Mouse (Mus musculus): ENCODE data around the gene Ptch2. TPM values are rescaled to one million over a fixed set of nuclear protein-coding genes. Genes with fewer than 3 reads are reported as not detected.

The Ptch2 gene
- 0.18 and 0.34 TPM in 2 replicates for total RNA-seq (2014; rRNA removed)
- 1.0 and 1.4 TPM in 2 replicates for polyA plus RNA-seq (2012; rRNA removed)

GRCm38 (mm10) chr4:117095551-117096452 lies at the start of gene Ptch2:
Gene Ptch2 (plus strand): TSS chr4:117096075.
- H3K4me1 ChIP-seq (ENCODE audit: control insufficient read depth, insufficient read depth, low read length): peaks cover 14% of the 10 kb centered on the region
- H3K79me2 ChIP-seq (ENCODE audit: control insufficient read depth, insufficient read depth, low read length): no peaks in the 10 kb centered on the region
- no peaks in the 10 kb centered on the region for H3K36me3 ChIP-seq (ENCODE audit: control insufficient read depth, insufficient read depth, low read length)
- H3K4me3 ChIP-seq (ENCODE audit: insufficient read depth, low read depth, low read length): peak within 1 kb of the TSS; percentile 51
- peak within 1 kb of the TSS; percentile 82 for H3K27ac ChIP-seq (replicated peaks; ENCODE audit: insufficient read depth, low read depth, low read length)
- no peak for DNase-seq (ENCODE audit: extremely low read depth, low read depth, low spot score)
- TF ChIP-seq CTCF (IDR thresholded peaks at IDR 0.05; ENCODE audit: low read depth, low read length) (no peak), POLR2A (IDR thresholded peaks at IDR 0.05; ENCODE audit: extremely low read depth, insufficient read depth, low read length) (no peak)
- WGBS: 6% methylated on average over 50 of the region's 50 CpGs
- no peaks in the 10 kb centered on the region for H3K27me3 ChIP-seq (ENCODE audit: control insufficient read depth, insufficient read depth, low read length)
- peak within 1 kb of the TSS; percentile 70 for H3K9ac ChIP-seq (ENCODE audit: low read depth, low read length)

GRCm38 (mm10) chr4:117048836-117049235 lies 47.0 kb upstream of the Ptch2 start:
- 12% methylated on average over 3 of the region's 3 CpGs for WGBS
- Histone ChIP-seq H3K27ac (replicated peaks; ENCODE audit: insufficient read depth, low read depth, low read length) (peak overlapping the region; percentile 44; the same call in 1 of the 2 replicates), H3K27me3 (ENCODE audit: control insufficient read depth, insufficient read depth, low read length) (no peaks in the 10 kb centered on the region), H3K9ac (ENCODE audit: low read depth, low read length) (no peak overlapping the region), H3K36me3 (ENCODE audit: control insufficient read depth, insufficient read depth, low read length) (peaks cover 6% of the 10 kb centered on the region; the same call in 1 of the 2 replicates), H3K4me3 (ENCODE audit: insufficient read depth, low read depth, low read length) (no peak overlapping the region), H3K4me1 (ENCODE audit: control insufficient read depth, insufficient read depth, low read length) (peaks cover 11% of the 10 kb centered on the region), H3K79me2 (ENCODE audit: control insufficient read depth, insufficient read depth, low read length) (no peaks in the 10 kb centered on the region; the same call in 1 of the 2 replicates)
- TF ChIP-seq POLR2A (IDR thresholded peaks at IDR 0.05; ENCODE audit: extremely low read depth, insufficient read depth, low read length) (no peak), CTCF (IDR thresholded peaks at IDR 0.05; ENCODE audit: low read depth, low read length) (no peak)
- DNase-seq (ENCODE audit: extremely low read depth, low read depth, low spot score): peak; percentile 59

- Histone ChIP-seq H3K79me2 (ENCODE audit: control insufficient read depth, insufficient read depth, low read length) (no peaks in the 10 kb centered on the region; the same call in 1 of the 2 replicates), H3K27ac (replicated peaks; ENCODE audit: insufficient read depth, low read depth, low read length) (peak overlapping the region; percentile 41), H3K9ac (ENCODE audit: low read depth, low read length) (no peak overlapping the region), H3K36me3 (ENCODE audit: control insufficient read depth, insufficient read depth, low read length) (peaks cover 6% of the 10 kb centered on the region; the same call in 1 of the 2 replicates), H3K4me1 (ENCODE audit: control insufficient read depth, insufficient read depth, low read length) (peaks cover 11% of the 10 kb centered on the region), H3K4me3 (ENCODE audit: insufficient read depth, low read depth, low read length) (no peak overlapping the region), H3K27me3 (ENCODE audit: control insufficient read depth, insufficient read depth, low read length) (no peaks in the 10 kb centered on the region)
- TF ChIP-seq POLR2A (IDR thresholded peaks at IDR 0.05; ENCODE audit: extremely low read depth, insufficient read depth, low read length) (no peak), CTCF (IDR thresholded peaks at IDR 0.05; ENCODE audit: low read depth, low read length) (no peak)
- peak; percentile 22 for DNase-seq (ENCODE audit: extremely low read depth, low read depth, low spot score)
- WGBS: 97% methylated on average over 1 of the region's 1 CpGs
Observed at GRCm38 (mm10) chr4:117049485-117049884, 46.4 kb upstream of the Ptch2 start.

GRCm38 (mm10) chr4:117052626-117053025 lies 43.2 kb upstream of the Ptch2 start:
- Histone ChIP-seq H3K36me3 (ENCODE audit: control insufficient read depth, insufficient read depth, low read length) (peaks cover 1% of the 10 kb centered on the region; the same call in 1 of the 2 replicates), H3K27ac (replicated peaks; ENCODE audit: insufficient read depth, low read depth, low read length) (no peak overlapping the region), H3K27me3 (ENCODE audit: control insufficient read depth, insufficient read depth, low read length) (no peaks in the 10 kb centered on the region), H3K9ac (ENCODE audit: low read depth, low read length) (no peak overlapping the region), H3K79me2 (ENCODE audit: control insufficient read depth, insufficient read depth, low read length) (no peaks in the 10 kb centered on the region; the same call in 1 of the 2 replicates), H3K4me3 (ENCODE audit: insufficient read depth, low read depth, low read length) (no peak overlapping the region), H3K4me1 (ENCODE audit: control insufficient read depth, insufficient read depth, low read length) (peaks cover 11% of the 10 kb centered on the region)
- WGBS: 92% methylated on average over 4 of the region's 4 CpGs
- no peak for DNase-seq (ENCODE audit: extremely low read depth, low read depth, low spot score)
- TF ChIP-seq POLR2A (IDR thresholded peaks at IDR 0.05; ENCODE audit: extremely low read depth, insufficient read depth, low read length): no peak
- TF ChIP-seq CTCF (IDR thresholded peaks at IDR 0.05; ENCODE audit: low read depth, low read length): no peak

GRCm38 (mm10) chr4:117053956-117054355 lies 41.9 kb upstream of the Ptch2 start:
- no peak overlapping the region for H3K4me3 ChIP-seq (ENCODE audit: insufficient read depth, low read depth, low read length)
- H3K4me1 ChIP-seq (ENCODE audit: control insufficient read depth, insufficient read depth, low read length): peaks cover 7% of the 10 kb centered on the region
- peaks cover 4% of the 10 kb centered on the region; the same call in 1 of the 2 replicates for H3K36me3 ChIP-seq (ENCODE audit: control insufficient read depth, insufficient read depth, low read length)
- no peaks in the 10 kb centered on the region for H3K27me3 ChIP-seq (ENCODE audit: control insufficient read depth, insufficient read depth, low read length)
- H3K79me2 ChIP-seq (ENCODE audit: control insufficient read depth, insufficient read depth, low read length): no peaks in the 10 kb centered on the region; the same call in 1 of the 2 replicates
- H3K27ac ChIP-seq (replicated peaks; ENCODE audit: insufficient read depth, low read depth, low read length): no peak overlapping the region
- 92% methylated on average over 4 of the region's 4 CpGs for WGBS
- no peak overlapping the region for H3K9ac ChIP-seq (ENCODE audit: low read depth, low read length)
- no peak for TF ChIP-seq POLR2A (IDR thresholded peaks at IDR 0.05; ENCODE audit: extremely low read depth, insufficient read depth, low read length)
- no peak for DNase-seq (ENCODE audit: extremely low read depth, low read depth, low spot score)

Measured in liver, adult 2 months (tissue).